18 mouse cellular contexts compared by ENCODE assay signal in the genomic region with DNA sequence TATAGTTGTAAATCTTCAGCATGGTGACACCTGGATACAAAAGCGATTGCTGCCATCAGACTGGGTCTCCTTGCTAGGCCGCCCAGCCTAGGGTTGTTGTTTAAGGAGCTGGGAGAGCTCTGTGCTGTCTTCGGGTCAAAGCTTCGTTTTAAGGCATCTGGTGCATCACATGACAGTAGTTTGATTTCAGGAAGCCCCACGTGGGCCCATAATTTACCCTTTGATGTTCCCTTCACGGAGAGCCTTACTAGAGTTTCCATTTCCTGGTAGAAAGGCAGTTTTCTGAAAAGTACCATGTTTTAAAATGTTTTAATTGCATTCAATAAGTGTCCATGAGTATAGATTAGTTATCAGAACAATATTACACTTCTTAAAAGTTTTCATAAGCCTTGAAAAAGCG.
A peak's percentile ranks its signal among the peaks of the same experiment; 100 is the strongest.
DNase-seq lines count a peak whose midpoint lies in the region; ATAC-seq lines count a peak whose summit lies in the region.
"Had no signal": no experiment of that assay in that cellular context is flagged by ENCODE, and none has a peak within 500 bp of the region (broad histone marks: within the 10 kb centered on the region; RNA-seq: fewer than 3 reads in every experiment).

No protein-coding gene starts in this region.

- peaks cover 15% of the 10 kb centered on the region; the same call in 1 of the 2 replicates for H3K36me3 ChIP-seq in neural tube, embryonic 15.5 days

- no peaks in the 10 kb centered on the region for H3K9me3 ChIP-seq in neural tube, embryonic 15.5 days (replicated peaks)
- H3K9me3 ChIP-seq: embryonic facial prominence, embryonic 10.5 days; embryonic facial prominence, embryonic 12.5 days; forebrain, embryonic 13.5 days; forebrain, embryonic 15.5 days had no signal

- peak; percentile 71 for ATAC-seq in CD4-positive, CD25-positive, alpha-beta regulatory T cell, adult 4 months
- peak; percentile 84 for ATAC-seq in inflammation-experienced regulatory T-cells, adult 6 months
- ATAC-seq in neural tube, embryonic 15.5 days (ENCODE audit: low FRiP score), result no peak
- ATAC-seq: forebrain, embryonic 13.5 days; forebrain, embryonic 15.5 days; forebrain, postnatal 0 days had no signal

- no peak overlapping the region for H3K9ac ChIP-seq in neural tube, embryonic 15.5 days (replicated peaks)
- H3K9ac ChIP-seq: embryonic facial prominence, embryonic 12.5 days; forebrain, embryonic 13.5 days; forebrain, embryonic 15.5 days; forebrain, postnatal 0 days had no signal

- no peaks in the 10 kb centered on the region for H3K27me3 ChIP-seq in neural tube, embryonic 15.5 days (replicated peaks)
- H3K27me3 ChIP-seq: embryonic facial prominence, embryonic 12.5 days; forebrain, embryonic 13.5 days; forebrain, embryonic 15.5 days had no signal

- WGBS in neural tube, embryonic 15.5 days, result 78% methylated on average over 7 of the region's 7 CpGs

- H3K4me3 ChIP-seq in neural tube, embryonic 15.5 days (replicated peaks), result no peak overlapping the region
- H3K4me3 ChIP-seq: embryonic facial prominence, embryonic 10.5 days; embryonic facial prominence, embryonic 12.5 days; forebrain, embryonic 13.5 days; forebrain, embryonic 15.5 days had no signal

- no peak overlapping the region for H3K4me2 ChIP-seq in neural tube, embryonic 15.5 days
- H3K4me2 ChIP-seq: embryonic facial prominence, embryonic 12.5 days; forebrain, embryonic 13.5 days; forebrain, embryonic 15.5 days had no signal

- no peak overlapping the region for H3K27ac ChIP-seq in neural tube, embryonic 15.5 days (replicated peaks)
- H3K27ac ChIP-seq: embryonic facial prominence, embryonic 10.5 days; embryonic facial prominence, embryonic 12.5 days; forebrain, embryonic 13.5 days; forebrain, embryonic 15.5 days had no signal

- 0 out of 2 replicates have a peak, but pooled peaks cover 3% of the 10 kb centered on the region for H3K4me1 ChIP-seq in neural tube, embryonic 15.5 days
- H3K4me1 ChIP-seq: forebrain, embryonic 15.5 days had no signal

- DNase-seq in CD4-positive, CD25-positive, alpha-beta regulatory T cell, adult 2 months (ENCODE audit: low read depth, low spot score), result peak; percentile 12
- DNase-seq in frontal cortex, postnatal 10 days (ENCODE audit: low spot score in 2 of 2), result no peak
- DNase-seq: adrenal gland, adult 8-10 months; adrenal gland, postnatal 14 days; adrenal gland, postnatal 36 days; cerebellum, adult 11-12 months; cerebellum, adult 2 months; cerebellum, adult 9-10 months; cerebellum, postnatal 10 days; cerebellum, postnatal 25 days; forebrain, postnatal 0 days had no signal
